Mouse (Mus musculus): ENCODE measurements around the gene Pxmp4. TPM values are rescaled to one million over a fixed set of nuclear protein-coding genes. Genes with fewer than 3 reads are reported as not detected.
A peak's percentile ranks its signal among the peaks of the same experiment; 100 is the strongest.

Gene Pxmp4
- polyA plus RNA-seq, 1 experiment from 2014 or later, result 41.2 TPM

- H3K9me3 ChIP-seq (ENCODE audit: control insufficient read depth, low read length), result no peaks in the 10 kb centered on the region
- 87% methylated on average over 1 of the region's 1 CpGs for WGBS
- 0 out of 2 replicates have a peak, but pooled peaks cover 3% of the 10 kb centered on the region for H3K4me1 ChIP-seq (ENCODE audit: control insufficient read depth, insufficient read depth, low read length)
- no peak for ATAC-seq
- H3K9ac ChIP-seq (ENCODE audit: low read depth, low read length), result no peak overlapping the region
- H3K36me3 ChIP-seq (ENCODE audit: control insufficient read depth, insufficient read depth, low read length), result no peaks in the 10 kb centered on the region
- no peaks in the 10 kb centered on the region for H3K27me3 ChIP-seq (replicated peaks; ENCODE audit: control insufficient read depth, insufficient read depth, low read length)
- no peak overlapping the region for H3K4me3 ChIP-seq (ENCODE audit: low read length)
- no peak overlapping the region for H3K27ac ChIP-seq (ENCODE audit: low read length)
- no peak overlapping the region for H3K4me2 ChIP-seq (ENCODE audit: low read depth, low read length)
Observed at GRCm38 (mm10) chr2:154581421-154581820, 22.1 kb downstream of the Pxmp4 start.

- Histone ChIP-seq H3K27ac (ENCODE audit: low read length) (no peak overlapping the region), H3K4me3 (ENCODE audit: low read length) (no peak overlapping the region), H3K27me3 (replicated peaks; ENCODE audit: control insufficient read depth, insufficient read depth, low read length) (no peaks in the 10 kb centered on the region), H3K9me3 (ENCODE audit: control insufficient read depth, low read length) (no peaks in the 10 kb centered on the region), H3K4me1 (ENCODE audit: control insufficient read depth, insufficient read depth, low read length) (0 out of 2 replicates have a peak, but pooled peaks cover 3% of the 10 kb centered on the region), H3K4me2 (ENCODE audit: low read depth, low read length) (no peak overlapping the region), H3K9ac (ENCODE audit: low read depth, low read length) (no peak overlapping the region), H3K36me3 (ENCODE audit: control insufficient read depth, insufficient read depth, low read length) (no peaks in the 10 kb centered on the region)
- ATAC-seq, result no peak
- WGBS, result 61% methylated on average over 8 of the region's 8 CpGs
Observed at GRCm38 (mm10) chr2:154580586-154580985, 22.9 kb downstream of the Pxmp4 start.

GRCm38 (mm10) chr2:154577744-154578067 is 25.8 kb downstream of the Pxmp4 start:
- 0 out of 2 replicates have a peak, but pooled peaks cover 3% of the 10 kb centered on the region for H3K4me1 ChIP-seq (ENCODE audit: control insufficient read depth, insufficient read depth, low read length)
- H3K36me3 ChIP-seq (ENCODE audit: control insufficient read depth, insufficient read depth, low read length), result no peaks in the 10 kb centered on the region
- no peaks in the 10 kb centered on the region for H3K27me3 ChIP-seq (replicated peaks; ENCODE audit: control insufficient read depth, insufficient read depth, low read length)
- ATAC-seq, result no peak
- no peak overlapping the region for H3K4me3 ChIP-seq (ENCODE audit: low read length)
- no peak overlapping the region for H3K27ac ChIP-seq (ENCODE audit: low read length)
- H3K4me2 ChIP-seq (ENCODE audit: low read depth, low read length), result no peak overlapping the region
- WGBS, result 85% methylated on average over 6 of the region's 6 CpGs
- no peak overlapping the region for H3K9ac ChIP-seq (ENCODE audit: low read depth, low read length)
- no peaks in the 10 kb centered on the region for H3K9me3 ChIP-seq (ENCODE audit: control insufficient read depth, low read length)

- WGBS, result 65% methylated on average over 12 of the region's 12 CpGs
Observed at GRCm38 (mm10) chr2:154576876-154577743, 26.4 kb downstream of the Pxmp4 start.

GRCm38 (mm10) chr2:154574271-154574670 is 29.2 kb downstream of the Pxmp4 start:
- no peak for ATAC-seq
- no peaks in the 10 kb centered on the region for H3K9me3 ChIP-seq (ENCODE audit: control insufficient read depth, low read length)
- H3K27me3 ChIP-seq (replicated peaks; ENCODE audit: control insufficient read depth, insufficient read depth, low read length), result no peaks in the 10 kb centered on the region
- peaks cover 11% of the 10 kb centered on the region for H3K4me1 ChIP-seq (ENCODE audit: control insufficient read depth, insufficient read depth, low read length)
- WGBS, result 70% methylated on average over 7 of the region's 7 CpGs
- no peak overlapping the region for H3K9ac ChIP-seq (ENCODE audit: low read depth, low read length)
- H3K27ac ChIP-seq (ENCODE audit: low read length), result no peak overlapping the region
- no peak overlapping the region for H3K4me2 ChIP-seq (ENCODE audit: low read depth, low read length)
- H3K36me3 ChIP-seq (ENCODE audit: control insufficient read depth, insufficient read depth, low read length), result no peaks in the 10 kb centered on the region
- no peak overlapping the region for H3K4me3 ChIP-seq (ENCODE audit: low read length)

More at GRCm38 (mm10) chr2:154576876-154577743, 26.4 kb downstream of the Pxmp4 start:
- H3K9me3 ChIP-seq (ENCODE audit: control insufficient read depth, low read length), result no peaks in the 10 kb centered on the region
- ATAC-seq, result no peak
- H3K27ac ChIP-seq (ENCODE audit: low read length), result no peak overlapping the region
- H3K36me3 ChIP-seq (ENCODE audit: control insufficient read depth, insufficient read depth, low read length), result no peaks in the 10 kb centered on the region
- H3K4me2 ChIP-seq (ENCODE audit: low read depth, low read length), result no peak overlapping the region
- no peak overlapping the region for H3K4me3 ChIP-seq (ENCODE audit: low read length)
- H3K4me1 ChIP-seq (ENCODE audit: control insufficient read depth, insufficient read depth, low read length), result peaks cover 3% of the 10 kb centered on the region; the same call in 1 of the 2 replicates
- no peak overlapping the region for H3K9ac ChIP-seq (ENCODE audit: low read depth, low read length)
- H3K27me3 ChIP-seq (replicated peaks; ENCODE audit: control insufficient read depth, insufficient read depth, low read length), result no peaks in the 10 kb centered on the region

- Histone ChIP-seq H3K27ac (ENCODE audit: low read length) (no peak overlapping the region), H3K36me3 (ENCODE audit: control insufficient read depth, insufficient read depth, low read length) (no peaks in the 10 kb centered on the region), H3K4me1 (ENCODE audit: control insufficient read depth, insufficient read depth, low read length) (peaks cover 20% of the 10 kb centered on the region), H3K4me2 (ENCODE audit: low read depth, low read length) (no peak overlapping the region), H3K4me3 (ENCODE audit: low read length) (no peak overlapping the region), H3K27me3 (replicated peaks; ENCODE audit: control insufficient read depth, insufficient read depth, low read length) (no peaks in the 10 kb centered on the region), H3K9me3 (ENCODE audit: control insufficient read depth, low read length) (no peaks in the 10 kb centered on the region), H3K9ac (ENCODE audit: low read depth, low read length) (no peak overlapping the region)
- WGBS, result 74% methylated on average over 3 of the region's 3 CpGs
- no peak for ATAC-seq
Observed at GRCm38 (mm10) chr2:154572996-154573395, 30.5 kb downstream of the Pxmp4 start.

- no peak for ATAC-seq
- no peaks in the 10 kb centered on the region for H3K9me3 ChIP-seq (ENCODE audit: control insufficient read depth, low read length)
- H3K36me3 ChIP-seq (ENCODE audit: control insufficient read depth, insufficient read depth, low read length), result no peaks in the 10 kb centered on the region
- no peak overlapping the region for H3K4me2 ChIP-seq (ENCODE audit: low read depth, low read length)
- no peaks in the 10 kb centered on the region for H3K27me3 ChIP-seq (replicated peaks; ENCODE audit: control insufficient read depth, insufficient read depth, low read length)
- 53% methylated on average over 8 of the region's 8 CpGs for WGBS
- H3K4me1 ChIP-seq (ENCODE audit: control insufficient read depth, insufficient read depth, low read length), result peaks cover 26% of the 10 kb centered on the region
- no peak overlapping the region for H3K4me3 ChIP-seq (ENCODE audit: low read length)
- no peak overlapping the region for H3K9ac ChIP-seq (ENCODE audit: low read depth, low read length)
- no peak overlapping the region for H3K27ac ChIP-seq (ENCODE audit: low read length)
Observed at GRCm38 (mm10) chr2:154571976-154572375, 31.5 kb downstream of the Pxmp4 start.

GRCm38 (mm10) chr2:154571266-154571665 is 32.2 kb downstream of the Pxmp4 start:
- Histone ChIP-seq H3K4me1 (ENCODE audit: control insufficient read depth, insufficient read depth, low read length) (peaks cover 29% of the 10 kb centered on the region), H3K27ac (ENCODE audit: low read length) (peak overlapping the region; percentile 19; the same call in 1 of the 2 replicates), H3K27me3 (replicated peaks; ENCODE audit: control insufficient read depth, insufficient read depth, low read length) (no peaks in the 10 kb centered on the region), H3K9ac (ENCODE audit: low read depth, low read length) (no peak overlapping the region), H3K9me3 (ENCODE audit: control insufficient read depth, low read length) (no peaks in the 10 kb centered on the region), H3K4me2 (ENCODE audit: low read depth, low read length) (no peak overlapping the region), H3K4me3 (ENCODE audit: low read length) (no peak overlapping the region), H3K36me3 (ENCODE audit: control insufficient read depth, insufficient read depth, low read length) (no peaks in the 10 kb centered on the region)
- WGBS, result 80% methylated on average over 4 of the region's 4 CpGs
- no peak for ATAC-seq

GRCm38 (mm10) chr2:154570666-154571065 is 32.8 kb downstream of the Pxmp4 start:
- peak overlapping the region; percentile 77; the same call in 1 of the 2 replicates for H3K4me3 ChIP-seq (ENCODE audit: low read length)
- 57% methylated on average over 4 of the region's 4 CpGs for WGBS
- ATAC-seq, result no peak

More at GRCm38 (mm10) chr2:154570666-154571065, 32.8 kb downstream of the Pxmp4 start:
- no peaks in the 10 kb centered on the region for H3K36me3 ChIP-seq (ENCODE audit: control insufficient read depth, insufficient read depth, low read length)
- peak overlapping the region; percentile 64 for H3K27ac ChIP-seq (ENCODE audit: low read length)
- H3K9ac ChIP-seq (ENCODE audit: low read depth, low read length), result no peak overlapping the region
- no peaks in the 10 kb centered on the region for H3K27me3 ChIP-seq (replicated peaks; ENCODE audit: control insufficient read depth, insufficient read depth, low read length)
- peaks cover 29% of the 10 kb centered on the region for H3K4me1 ChIP-seq (ENCODE audit: control insufficient read depth, insufficient read depth, low read length)
- no peaks in the 10 kb centered on the region for H3K9me3 ChIP-seq (ENCODE audit: control insufficient read depth, low read length)
- peak overlapping the region; percentile 75; the same call in 1 of the 2 replicates for H3K4me2 ChIP-seq (ENCODE audit: low read depth, low read length)
